Mouse (Mus musculus): Measurements from ENCODE around the gene Clgn.

DNA sequence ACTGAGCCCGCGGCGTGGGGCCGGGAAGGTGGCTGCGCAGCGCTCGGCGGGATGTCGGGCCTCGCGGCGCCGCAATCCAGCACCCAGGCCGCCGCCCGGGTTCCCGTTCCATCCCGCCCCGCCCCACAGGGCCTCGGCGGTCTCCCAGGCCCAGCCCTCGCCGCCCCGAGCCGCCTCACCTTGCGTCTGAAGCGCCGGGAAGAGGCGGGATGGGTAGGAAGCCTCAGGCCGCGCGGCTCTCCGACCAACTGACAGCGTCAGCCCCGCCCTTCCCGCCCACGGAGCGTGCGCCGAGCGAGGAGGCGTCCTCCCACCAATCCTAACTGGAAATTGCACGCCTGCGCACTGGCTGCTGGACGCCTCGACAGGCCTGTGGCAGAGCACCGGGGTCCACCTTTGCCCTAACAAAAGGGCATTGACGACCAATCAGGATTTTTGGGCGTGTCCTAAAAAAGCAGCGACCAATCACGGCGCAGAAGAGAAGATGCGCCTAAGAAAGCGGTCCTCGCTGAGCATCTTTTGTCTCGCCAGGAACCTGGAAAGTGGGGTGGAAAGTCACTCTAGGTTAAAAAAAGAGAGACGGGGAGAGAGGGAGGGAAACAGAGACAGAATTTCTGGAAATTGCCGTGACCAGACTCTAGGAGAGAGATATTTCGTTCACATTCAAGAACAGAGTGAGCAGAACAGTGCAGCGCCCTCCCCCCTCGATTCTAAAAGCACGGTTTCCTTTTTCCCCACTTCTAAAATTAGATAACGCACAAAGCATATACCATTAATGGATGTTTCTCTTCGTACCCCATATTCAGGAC, 52.8 kb downstream of the Clgn start:
- TF ChIP-seq CTCF (IDR thresholded peaks at IDR 0.05; ENCODE audit: borderline replicate concordance, control insufficient read depth, extremely low read depth, insufficient read depth, low read length, poor library complexity) (peak; percentile 61), POLR2A (IDR thresholded peaks at IDR 0.05; ENCODE audit: control insufficient read depth, extremely low read depth, insufficient read depth, low read length, poor library complexity) (peak; percentile 57)

Data from thymus, adult 2 months (tissue).